Mouse (Mus musculus) heart, adult 2 months (tissue): ENCODE measurements around the gene Dpysl4.

Source experiments
- CTCF ChIP-seq: fragments of 200-600 bp; IDR thresholded peaks from 2 replicates; pipeline ENCODE4 v1.8.1; 2022; ENCODE audit warnings: antibody characterized with exemption, mild to moderate bottlenecking, moderate library complexity
- EP300 ChIP-seq: fragments of 200-500 bp; IDR thresholded peaks from 2 replicates; pipeline ENCODE4 v1.6.1; 2011; ENCODE audit warnings: low read depth, low read length, control low read depth; ENCODE audit not compliant: insufficient read depth
- POLR2A ChIP-seq: fragments of 200-500 bp; IDR thresholded peaks from 2 replicates; pipeline ENCODE4 v1.6.1; 2011; ENCODE audit warnings: mild to moderate bottlenecking, low read depth, low read length, control low read depth; ENCODE audit not compliant: insufficient read depth

DNA sequence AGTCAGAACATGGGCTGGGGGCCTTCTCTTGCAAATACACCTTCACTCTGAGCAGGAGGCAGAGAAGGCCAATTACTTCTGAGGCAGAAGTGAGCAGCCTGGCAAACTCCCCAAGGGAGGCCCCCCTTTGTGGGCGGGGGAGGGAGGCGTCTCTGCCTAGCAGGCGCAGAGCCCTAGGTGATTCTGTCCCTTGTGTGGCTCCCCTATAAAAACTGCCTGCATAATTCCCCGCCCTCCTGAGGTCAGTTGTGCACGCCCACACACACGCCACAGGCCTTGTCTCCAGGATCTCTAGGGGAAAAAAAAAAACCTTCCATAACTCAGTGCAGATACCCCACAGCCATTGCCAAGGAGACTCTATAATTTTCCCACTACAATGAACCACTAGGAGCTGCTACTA lies 44.6 kb downstream of the Dpysl4 start:
- TF ChIP-seq CTCF (no peak), EP300 (no peak), POLR2A (no peak)
